Mouse (Mus musculus) layer of hippocampus, adult 6 months (tissue): ENCODE measurements around the gene Gm49369. TPM values are rescaled to one million over a fixed set of nuclear protein-coding genes. Genes with fewer than 3 reads are reported as not detected.

Experiments
- long read RNA-seq, 2 experiments: library from polyadenylated mRNA; unstranded; transcript quantifications; one replicate each; pipeline ENCODE4 v2.0.0; 2019 to 2020
- polyA plus RNA-seq: library from polyadenylated mRNA; unstranded; fragments of <200 nt; fragmentation: Nextera tagmentation; gene quantifications from 2 replicates; pipeline ENCODE4 v1.2.3, GENCODE M21; 2021

Gene Gm49369
- 0.75 and 1.3 TPM in 2 replicates for polyA plus RNA-seq
- long read RNA-seq, experiment 1: 0 reads
- long read RNA-seq, experiment 2: 0 reads

GRCm38 (mm10) chr7:142382567-142382966 is at the start of gene Gm49369:
Gene Gm49369, minus strand, starts transcription at chr7:142382667.

GRCm38 (mm10) chr7:142387419-142388148 is 5.1 kb upstream of the Gm49369 start, which contains the start of gene Ctsd:
Gene Ctsd, minus strand, starts transcription at chr7:142388038.

GRCm38 (mm10) chr7:142373641-142374412 is 8.6 kb downstream of the Gm49369 start, which contains the start of gene Ifitm10:
Gene Ifitm10, minus strand, starts transcription at chr7:142373753.

Other genes starting within 250 kb of the Gm49369 start
- not detected in 2 replicates for gene Gm39115, start 246.6 kb downstream of the Gm49369 start, polyA plus RNA-seq
- not detected in 2 replicates for gene Gm45337, start 238.1 kb downstream of the Gm49369 start, polyA plus RNA-seq
- not detected in 2 replicates for gene Gm29735, start 225.6 kb downstream of the Gm49369 start, polyA plus RNA-seq
- gene Gm4553, start 216.9 kb downstream of the Gm49369 start, polyA plus RNA-seq: not detected in 2 replicates
- gene Krtap5-2, start 206.7 kb downstream of the Gm49369 start, polyA plus RNA-seq: not detected in 2 replicates
- not detected in 2 replicates for gene Gm10153, start 192.3 kb downstream of the Gm49369 start, polyA plus RNA-seq
- gene Krtap5-3, start 181.3 kb downstream of the Gm49369 start, polyA plus RNA-seq: not detected in 2 replicates
- not detected in 2 replicates for gene Gm7579, start 170.8 kb downstream of the Gm49369 start, polyA plus RNA-seq
- not detected in 2 replicates for gene Krtap5-5, start 152.7 kb downstream of the Gm49369 start, polyA plus RNA-seq
- gene Gm40460, start 141.6 kb downstream of the Gm49369 start, polyA plus RNA-seq: not detected in 2 replicates
- gene Gm2431, start 124.3 kb downstream of the Gm49369 start, polyA plus RNA-seq: not detected in 2 replicates
- not detected in 2 replicates for gene Gm4559, start 108.3 kb downstream of the Gm49369 start, polyA plus RNA-seq
- not detected in 2 replicates for gene Krtap5-1, start 85.5 kb downstream of the Gm49369 start, polyA plus RNA-seq
- not detected in 2 replicates for gene Krtap5-4, start 79.1 kb downstream of the Gm49369 start, polyA plus RNA-seq
- gene Ifitm10, start 8.9 kb downstream of the Gm49369 start, polyA plus RNA-seq: 36.8 and 37.1 TPM in 2 replicates
- 498 and 676 TPM in 2 replicates for gene Ctsd, start 5.4 kb upstream of the Gm49369 start, polyA plus RNA-seq
- gene Syt8, start 52.2 kb upstream of the Gm49369 start, polyA plus RNA-seq: not detected in 2 replicates
- gene Tnni2, start 59.1 kb upstream of the Gm49369 start, polyA plus RNA-seq: 0.95 and 1.1 TPM in 2 replicates
- 2.4 and 3.4 TPM in 2 replicates for gene Lsp1, start 78.1 kb upstream of the Gm49369 start, polyA plus RNA-seq
- 0.19 and 0.25 TPM in 2 replicates for gene Tnnt3, start 116.2 kb upstream of the Gm49369 start, polyA plus RNA-seq
- gene Mrpl23, start 150.0 kb upstream of the Gm49369 start, polyA plus RNA-seq: 42.3 and 45.9 TPM in 2 replicates